Mouse (Mus musculus): ENCODE measurements around the gene Cubn.

Cubn gene

DNA sequence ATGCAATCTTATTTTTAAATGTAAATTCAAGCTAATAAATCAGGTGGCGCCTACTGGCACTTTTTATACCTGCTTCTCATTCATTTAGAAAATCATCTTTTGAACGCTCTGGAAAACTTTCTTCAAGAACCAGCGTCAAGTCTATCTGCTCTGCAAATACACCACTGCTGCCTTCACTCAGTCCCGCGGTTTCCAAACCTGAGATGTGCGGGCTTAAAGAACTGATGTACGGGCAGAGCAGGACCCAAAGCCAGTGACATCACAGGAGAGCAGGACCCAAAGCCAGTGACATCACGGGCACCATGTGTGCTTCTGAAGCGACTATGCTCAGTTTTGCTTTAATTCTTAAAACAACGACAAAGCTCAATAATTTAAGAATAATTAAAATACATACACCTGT is 256.8 kb downstream of the Cubn start:
- DNase-seq (ENCODE audit: low spot score): no peak

DNA sequence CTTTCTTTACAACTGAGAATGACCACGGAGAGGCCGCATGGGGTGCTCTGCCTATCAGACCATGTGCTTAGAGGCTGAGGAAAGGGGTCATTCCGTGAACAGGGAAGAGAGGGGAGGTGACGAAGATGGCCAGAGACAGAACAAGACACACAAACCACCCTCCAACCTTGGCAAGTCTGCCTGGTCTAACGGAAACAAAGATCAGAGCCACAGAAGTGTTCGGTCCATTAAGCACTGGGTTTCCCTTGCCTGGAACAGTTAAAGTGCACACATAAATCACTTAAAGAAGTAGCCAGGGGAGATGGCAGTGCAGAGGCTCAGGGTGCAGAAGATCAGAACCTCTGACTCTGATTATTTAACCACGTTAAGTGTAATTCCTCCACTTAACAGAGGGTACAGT is 257.7 kb downstream of the Cubn start:
- DNase-seq (ENCODE audit: low spot score): no peak

DNA sequence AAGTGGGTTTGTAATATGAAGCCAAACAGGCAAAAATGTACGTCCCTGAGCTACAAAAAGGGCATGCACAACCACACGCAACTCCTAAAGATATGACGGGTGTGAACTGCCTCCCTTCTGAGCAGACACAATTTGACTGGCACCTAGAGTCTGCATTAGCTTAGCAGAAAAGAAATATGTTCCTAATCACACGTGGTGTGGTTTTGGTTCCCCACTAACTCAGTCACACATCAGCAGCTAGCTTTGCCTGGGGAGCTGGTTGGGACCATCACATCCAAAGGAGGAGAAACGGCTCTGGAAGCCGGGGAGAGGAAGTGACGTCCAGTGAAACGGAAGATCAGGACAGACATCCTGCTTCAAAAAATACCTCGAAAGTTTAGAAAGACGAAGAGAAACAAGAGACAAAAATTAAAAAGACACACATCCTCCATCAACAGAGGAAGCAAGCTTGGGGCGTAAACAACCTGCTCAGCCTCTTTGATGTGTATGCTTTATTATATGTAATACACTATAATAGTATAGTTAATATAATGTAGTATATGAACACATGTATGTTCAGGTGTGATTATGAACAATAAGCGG is 258.3 kb downstream of the Cubn start:
- DNase-seq (ENCODE audit: low spot score): no peak

DNA sequence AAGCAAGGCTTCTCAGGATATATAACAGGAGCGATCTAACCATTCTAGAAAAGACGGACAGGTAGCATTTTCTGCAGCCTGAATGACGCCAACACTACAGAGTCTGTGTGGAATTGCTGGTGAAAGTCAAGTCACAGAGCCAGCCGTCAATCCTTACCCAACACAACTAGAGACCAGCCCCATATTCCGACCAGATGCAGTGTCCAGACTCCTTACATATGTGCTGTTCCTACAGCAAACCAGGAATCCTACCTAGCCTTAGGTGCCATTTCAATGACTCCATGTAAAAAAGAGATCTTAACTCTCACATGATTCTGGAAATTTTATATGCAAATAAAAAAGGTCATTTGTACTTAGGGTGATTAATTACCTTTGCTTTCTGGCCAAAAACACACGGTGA is 259.3 kb downstream of the Cubn start:
- DNase-seq (ENCODE audit: low spot score): no peak

DNA sequence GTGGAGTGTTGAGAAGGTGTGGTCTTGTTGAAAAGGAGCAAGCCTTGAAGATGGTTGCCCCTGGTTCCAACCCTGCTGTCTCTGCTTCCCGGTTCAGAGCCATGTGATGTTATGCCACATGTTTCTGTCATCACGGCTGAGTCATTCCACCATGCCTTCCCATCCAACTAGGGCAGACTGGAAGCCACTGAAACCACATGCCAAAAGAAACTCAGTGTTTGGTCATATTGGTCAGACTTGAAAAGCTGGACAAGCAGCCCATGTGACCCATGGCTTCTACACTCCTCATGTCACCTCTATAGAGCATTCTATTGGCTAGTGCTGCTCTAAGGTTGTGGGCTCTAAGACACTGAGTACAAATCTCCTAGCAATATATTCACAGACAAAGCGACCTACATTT is 261.9 kb downstream of the Cubn start:
- no peak for DNase-seq (ENCODE audit: low spot score)

Data from urinary bladder, postnatal 14 days (tissue).